In the genomic region with DNA sequence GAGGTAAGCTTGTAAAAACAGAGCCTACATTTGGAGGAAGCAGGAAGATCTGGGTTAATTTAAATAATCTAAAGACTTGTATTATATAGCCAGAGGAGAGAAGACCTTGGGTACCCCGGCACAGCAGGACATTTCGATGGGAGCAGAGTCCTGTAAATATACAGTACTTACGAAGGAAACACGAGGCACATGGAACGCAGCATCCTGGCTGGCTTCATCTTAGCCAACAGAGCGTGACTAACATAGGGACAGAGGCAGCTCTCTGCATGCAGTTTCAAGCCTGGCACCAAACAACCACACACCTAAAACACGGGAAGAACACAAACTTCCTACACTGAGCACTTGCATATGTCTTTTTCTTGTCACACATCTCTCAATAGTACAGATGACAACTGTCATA, we compare ENCODE assay signal across 21 mouse cellular contexts. TPM values are rescaled to one million over a fixed set of nuclear protein-coding genes. Genes with fewer than 3 reads are reported as not detected.
DNase-seq lines count a peak whose midpoint lies in the region; ATAC-seq lines count a peak whose summit lies in the region.
"Had no signal": no experiment of that assay in that cellular context is flagged by ENCODE, and none has a peak within 500 bp of the region (broad histone marks: within the 10 kb centered on the region; RNA-seq: fewer than 3 reads in every experiment).

No protein-coding gene starts in this region.

- H3K4me3 ChIP-seq in liver, embryonic 12.5 days, result no peak overlapping the region
- H3K4me3 ChIP-seq: embryonic facial prominence, embryonic 10.5 days; gastrocnemius, adult 2 months; heart, embryonic 13.5 days had no signal

- 71% methylated on average over 7 of the region's 7 CpGs for WGBS in liver, embryonic 12.5 days (ENCODE audit: insufficient replicate concordance)

- no peak overlapping the region for H3K4me2 ChIP-seq in liver, embryonic 12.5 days
- H3K4me2 ChIP-seq: heart, embryonic 13.5 days had no signal

- no peaks in the 10 kb centered on the region for H3K4me1 ChIP-seq in liver, embryonic 12.5 days

- ATAC-seq in cerebellum, adult (ENCODE audit: insufficient number of reproducible peaks, low FRiP score, low TSS enrichment), result no peak
- ATAC-seq in liver, embryonic 12.5 days, result no peak
- ATAC-seq: activated CD4-positive, CD25-positive, alpha-beta regulatory T cell, adult 4 months; forebrain, embryonic 14.5 days; hindbrain, embryonic 16.5 days; Patski had no signal

- H3K9me3 ChIP-seq in liver, embryonic 12.5 days (replicated peaks), result no peaks in the 10 kb centered on the region
- H3K9me3 ChIP-seq: embryonic facial prominence, embryonic 10.5 days; heart, embryonic 13.5 days had no signal

- H3K27ac ChIP-seq in liver, embryonic 12.5 days, result no peak overlapping the region
- H3K27ac ChIP-seq: embryonic facial prominence, embryonic 10.5 days; gastrocnemius, adult 2 months; heart, embryonic 13.5 days had no signal

- no peaks in the 10 kb centered on the region for H3K27me3 ChIP-seq in liver, embryonic 12.5 days (replicated peaks)
- H3K27me3 ChIP-seq: heart, embryonic 13.5 days had no signal

- peak; percentile 43 to 54 for DNase-seq in cerebellum, adult 18-20 months
- peak; percentile 17 for DNase-seq in testis, postnatal 10 days (ENCODE audit: low spot score)
- no peak for DNase-seq in testis, postnatal 14 days (ENCODE audit: low spot score)
- DNase-seq in cerebellum, postnatal 10 days, result peak; percentile 51 to 61
- DNase-seq in adrenal gland, adult (ENCODE audit: inconsistent age in 2 of 2, low spot score in 1 of 2), result no peak
- DNase-seq in gastrocnemius, postnatal 10 days, result no peak
- DNase-seq: adrenal gland, adult 8-10 months; adrenal gland, postnatal 36 days; gastrocnemius, adult 2 months; gastrocnemius, postnatal 36 days; heart, adult 11 months; heart, postnatal 36 days; kidney, adult 18-20 months had no signal

- no peak overlapping the region for H3K9ac ChIP-seq in liver, embryonic 12.5 days
- H3K9ac ChIP-seq: heart, embryonic 13.5 days had no signal

- H3K36me3 ChIP-seq in liver, embryonic 12.5 days, result no peaks in the 10 kb centered on the region
- H3K36me3 ChIP-seq: embryonic facial prominence, embryonic 10.5 days; heart, embryonic 13.5 days had no signal

RNA-seq across cellular contexts. Expression of a gene that starts 45.4 kb away (rescaled TPM):
- 5.9 TPM in 2 replicates for polyA plus RNA-seq in liver, embryonic 12.5 days (2016; fragmentation: Nextera tagmentation; extraction: Ambion mirVana)
- total RNA-seq in gastrocnemius, postnatal 10 days (2021), result 1 to 10 TPM; 4.1 to 5.2 TPM

RNA-seq across cellular contexts. Expression of a gene that starts 45.8 kb away (rescaled TPM):
- polyA plus RNA-seq in liver, embryonic 12.5 days (2016; fragmentation: Nextera tagmentation; extraction: Ambion mirVana), result 7.7 and 8.8 TPM in 2 replicates
- total RNA-seq in gastrocnemius, postnatal 10 days (2021), result 10 to 100 TPM in 1 of 2 experiments, 1 to 10 TPM in 1; 9.6 to 11.9 TPM

Comparison
In these comparisons a context has a peak if more than half of its experiments do, and no peak if none do; other contexts are left out.
1. DNase-seq: peak in cerebellum, adult 18-20 months (2 of 2), testis, postnatal 10 days (single experiment) and cerebellum, postnatal 10 days (2 of 2); none in testis, postnatal 14 days (single experiment), adrenal gland, adult (0 of 2) and gastrocnemius, postnatal 10 days (single experiment).